Mouse (Mus musculus) limb, embryonic 11.5 days (tissue): ENCODE data around the gene Man1a2. TPM values are rescaled to one million over a fixed set of nuclear protein-coding genes. Genes with fewer than 3 reads are reported as not detected.

ENCODE experiments used
- ATAC-seq: fragments of 200-750 bp; cut with Nextera tagmentation; 2 replicates; pipeline ENCODE4 v1.8.0; 2017; ENCODE audit warnings: low read depth; ENCODE audit not compliant: insufficient number of reproducible peaks, low FRiP score, low TSS enrichment
- DNase-seq: peaks from one replicate; pipeline ENCODE4 v3.0.0-alpha.2; 2015; ENCODE audit warnings: low spot score
- H3K27ac ChIP-seq: fragments of 300-500 bp; sonication (generic); replicated peaks from 2 replicates; pipeline ENCODE4 v1.5.1; 2014; ENCODE audit warnings: low read depth, mild to moderate bottlenecking, low read length
- H3K27me3 ChIP-seq: fragments of 300-500 bp; sonication (generic); 2 replicates; pipeline ENCODE4 v1.6.1; 2014; ENCODE audit warnings: mild to moderate bottlenecking, low read length, mixed read lengths; ENCODE audit not compliant: control insufficient read depth, insufficient read depth
- H3K36me3 ChIP-seq: fragments of 300-500 bp; sonication (generic); 2 replicates; pipeline ENCODE4 v1.6.1; 2014; ENCODE audit warnings: mild to moderate bottlenecking, low read length, moderate library complexity, mixed read lengths; ENCODE audit not compliant: control insufficient read depth, insufficient read depth
- H3K4me1 ChIP-seq: fragments of 300-500 bp; sonication (generic); 2 replicates; pipeline ENCODE4 v1.6.1; 2014; ENCODE audit warnings: low read length, mixed read lengths; ENCODE audit not compliant: control insufficient read depth, insufficient read depth
- H3K4me2 ChIP-seq: fragments of 300-500 bp; sonication (generic); 2 replicates; pipeline ENCODE4 v1.6.1; 2014; ENCODE audit warnings: low read depth, mild to moderate bottlenecking, moderate library complexity; ENCODE audit not compliant: severe bottlenecking
- H3K4me3 ChIP-seq: fragments of 300-500 bp; sonication (generic); 2 replicates; pipeline ENCODE4 v1.5.1; 2014; ENCODE audit warnings: low read depth, low read length
- H3K9ac ChIP-seq: fragments of 300-500 bp; sonication (generic); 2 replicates; pipeline ENCODE4 v1.6.1; 2014; ENCODE audit warnings: mild to moderate bottlenecking, low read length
- H3K9me3 ChIP-seq: fragments of 300-500 bp; sonication (generic); 2 replicates; pipeline ENCODE4 v1.6.1; 2016; ENCODE audit warnings: low read length; ENCODE audit not compliant: control insufficient read depth
- WGBS: fragments of 180-500 bp; shearing (Covaris S2); extraction: QIAGEN DNeasy Blood & Tissue Kit; methylation state at CpG from one replicate; pipeline ENCODE4 v1.1.7; 2014; 5-methylcytosine and 5-hydroxymethylcytosine counted together
- polyA plus RNA-seq: library from polyadenylated mRNA; unstranded; fragments of >200 nt; fragmentation: Nextera tagmentation; extraction: Ambion mirVana; gene quantifications from 2 replicates; pipeline ENCODE4 v1.2.1, GENCODE M21; 2014

Gene Man1a2
- polyA plus RNA-seq, 1 experiment from 2014 or later = 84.3 TPM

- no peak overlapping the region for H3K4me2 ChIP-seq
- WGBS = 52% methylated on average over 15 of the region's 15 CpGs
- H3K27me3 ChIP-seq = no peaks in the 10 kb centered on the region
- 0 out of 2 replicates have a peak, but pooled peaks cover 5% of the 10 kb centered on the region for H3K4me1 ChIP-seq
- ATAC-seq (no peak), DNase-seq (no peak)
- 0 out of 2 replicates have a peak overlapping the region, but pooled peaks have one; percentile 11 for H3K27ac ChIP-seq
- H3K9ac ChIP-seq = no peak overlapping the region
- no peaks in the 10 kb centered on the region for H3K36me3 ChIP-seq
- no peaks in the 10 kb centered on the region for H3K9me3 ChIP-seq
- H3K4me3 ChIP-seq = no peak overlapping the region
These were observed 17.9 kb upstream of the Man1a2 start for GRCm38 (mm10) chr3:100702875-100703846.

DNA sequence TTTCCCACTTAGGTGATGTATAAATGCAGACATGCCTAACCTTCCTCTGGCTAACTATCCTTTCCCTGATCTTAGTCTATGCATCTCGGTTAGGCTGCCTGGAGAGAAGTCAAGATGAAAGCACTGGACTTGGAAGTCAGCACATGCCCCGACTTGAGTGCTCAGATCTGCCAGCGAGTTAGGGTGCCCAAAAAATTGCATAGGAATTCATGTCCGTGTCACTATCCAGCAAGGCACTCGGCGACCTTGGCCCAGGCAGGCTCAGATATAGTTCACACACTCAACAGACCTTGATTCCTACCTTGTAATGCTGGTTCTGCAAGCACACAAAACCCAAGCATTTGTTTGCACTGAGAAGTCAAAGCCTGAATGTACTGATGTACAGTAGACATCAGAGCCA lies 3.4 kb upstream of the Man1a2 start:
- no peak overlapping the region for H3K4me2 ChIP-seq
- H3K4me3 ChIP-seq = no peak overlapping the region
- ATAC-seq (no peak), DNase-seq (no peak)
- no peak overlapping the region for H3K27ac ChIP-seq
- H3K27me3 ChIP-seq = no peaks in the 10 kb centered on the region
- WGBS = 87% methylated on average over 6 of the region's 6 CpGs
- no peaks in the 10 kb centered on the region for H3K36me3 ChIP-seq
- H3K9ac ChIP-seq = no peak overlapping the region
- H3K4me1 ChIP-seq = no peaks in the 10 kb centered on the region
- no peaks in the 10 kb centered on the region for H3K9me3 ChIP-seq

DNA sequence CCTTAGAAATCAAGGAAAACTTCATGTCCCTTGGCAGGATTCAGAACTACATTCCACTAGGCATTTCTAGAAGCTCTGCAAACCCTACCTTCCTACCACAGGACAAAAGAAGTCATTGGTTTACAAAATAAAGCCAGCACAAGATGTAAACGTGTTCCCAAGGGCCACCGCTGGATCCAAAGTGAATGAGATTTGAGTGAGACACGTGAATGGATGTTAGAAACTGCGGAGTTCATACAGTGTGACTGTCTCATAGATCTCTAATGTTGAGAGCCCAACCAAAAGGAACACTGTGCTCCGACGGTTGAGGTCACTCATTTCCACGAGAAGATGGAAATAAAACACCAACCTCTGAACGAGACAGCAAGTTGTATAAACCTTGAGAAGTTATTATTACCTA lies 1.5 kb upstream of the Man1a2 start:
- Histone ChIP-seq H3K4me3 (no peak overlapping the region), H3K4me2 (no peak overlapping the region), H3K36me3 (no peaks in the 10 kb centered on the region), H3K9me3 (no peaks in the 10 kb centered on the region), H3K27me3 (no peaks in the 10 kb centered on the region), H3K9ac (no peak overlapping the region), H3K27ac (no peak overlapping the region), H3K4me1 (peaks cover 9% of the 10 kb centered on the region)
- no peak for DNase-seq
- 84% methylated on average over 8 of the region's 8 CpGs for WGBS
- ATAC-seq = no peak

- Histone ChIP-seq H3K4me3 (peak overlapping the region; percentile 88), H3K27me3 (no peaks in the 10 kb centered on the region), H3K4me2 (peak overlapping the region; percentile 90), H3K27ac (peak overlapping the region; percentile 94), H3K9ac (peak overlapping the region; percentile 93), H3K4me1 (peaks cover 12% of the 10 kb centered on the region), H3K9me3 (no peaks in the 10 kb centered on the region), H3K36me3 (no peaks in the 10 kb centered on the region)
- ATAC-seq = peak; percentile 86
- WGBS = 2% methylated on average over 30 of the region's 77 CpGs
- peak; percentile 77 for DNase-seq
These were observed 564 bp upstream of the Man1a2 start for GRCm38 (mm10) chr3:100685763-100686370.

DNA sequence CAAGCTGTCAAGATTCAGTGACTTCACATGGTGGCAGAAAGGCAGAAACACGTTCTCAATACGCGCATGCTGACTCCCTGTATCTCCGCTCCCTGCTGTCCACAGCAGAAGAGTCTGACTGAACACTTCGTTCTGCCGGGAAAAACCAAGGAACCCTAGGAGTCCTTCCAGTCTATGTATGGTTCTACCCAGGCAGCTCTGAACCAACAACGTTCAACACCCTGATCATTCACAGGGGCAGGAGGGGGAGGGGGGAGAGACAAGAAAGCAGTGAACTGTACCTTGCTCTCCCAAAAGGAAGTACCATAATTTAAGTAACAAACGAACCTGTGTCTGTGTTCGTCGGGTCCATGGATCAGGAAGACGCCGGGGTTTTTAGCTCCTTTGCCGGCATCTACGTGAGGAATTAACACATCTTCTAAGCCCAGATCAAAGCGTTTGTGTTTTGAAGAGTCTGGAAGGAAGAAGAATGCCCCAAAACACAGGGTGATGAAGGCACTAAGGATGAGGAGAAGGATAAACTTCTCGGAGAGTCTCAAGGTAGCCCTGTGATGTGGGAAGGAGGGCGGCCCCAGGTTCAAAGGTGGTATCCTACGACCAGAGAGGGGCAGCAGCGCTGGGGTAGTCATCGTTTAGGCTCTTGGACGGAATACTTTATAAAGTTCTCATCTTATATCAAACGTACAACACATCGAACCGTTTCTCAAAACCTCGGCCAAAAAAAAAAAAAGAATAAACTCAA lies 898 bp downstream of the Man1a2 start:
- no peaks in the 10 kb centered on the region for H3K9me3 ChIP-seq
- 0% methylated on average over 25 of the region's 25 CpGs for WGBS
- peaks cover 14% of the 10 kb centered on the region for H3K4me1 ChIP-seq
- H3K36me3 ChIP-seq = no peaks in the 10 kb centered on the region
- DNase-seq = no peak
- no peaks in the 10 kb centered on the region for H3K27me3 ChIP-seq
- peak overlapping the region; percentile 90 for H3K4me2 ChIP-seq
- H3K9ac ChIP-seq = peak overlapping the region; percentile 93
- no peak overlapping the region for H3K27ac ChIP-seq
- H3K4me3 ChIP-seq = peak overlapping the region; percentile 88
- ATAC-seq = no peak

DNA sequence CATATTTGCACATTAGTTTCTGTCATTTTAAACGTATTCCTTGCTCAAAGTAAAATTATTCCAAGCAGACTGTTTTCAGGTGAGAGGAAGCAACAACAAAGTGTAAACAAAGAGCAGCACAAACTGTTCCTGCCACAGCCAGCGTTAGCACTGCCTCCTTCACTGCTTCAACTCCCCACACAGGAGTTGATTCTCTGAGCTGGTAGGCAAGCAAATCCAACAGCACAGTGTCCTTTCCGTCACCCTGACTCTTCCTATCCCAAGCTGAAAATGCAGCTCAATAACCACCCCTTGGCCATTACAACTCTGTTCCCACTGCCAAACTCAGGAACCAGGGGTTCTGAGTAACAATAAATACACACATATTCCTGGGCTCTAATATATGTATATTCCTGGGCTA lies 2.5 kb downstream of the Man1a2 start:
- no peak overlapping the region for H3K27ac ChIP-seq
- peaks cover 14% of the 10 kb centered on the region for H3K4me1 ChIP-seq
- H3K4me2 ChIP-seq = peak overlapping the region; percentile 44
- H3K36me3 ChIP-seq = no peaks in the 10 kb centered on the region
- 17% methylated on average over 3 of the region's 3 CpGs for WGBS
- H3K9me3 ChIP-seq = no peaks in the 10 kb centered on the region
- ATAC-seq = no peak
- no peaks in the 10 kb centered on the region for H3K27me3 ChIP-seq
- peak overlapping the region; percentile 16 for H3K4me3 ChIP-seq
- H3K9ac ChIP-seq = no peak overlapping the region; the same call in 1 of the 2 replicates
- no peak for DNase-seq

GRCm38 (mm10) chr3:100682281-100682680 lies 3.0 kb downstream of the Man1a2 start:
- no peaks in the 10 kb centered on the region for H3K9me3 ChIP-seq
- H3K27ac ChIP-seq = no peak overlapping the region
- H3K4me2 ChIP-seq = peak overlapping the region; percentile 44; the same call in 1 of the 2 replicates
- WGBS = 50% methylated on average over 4 of the region's 4 CpGs
- H3K9ac ChIP-seq = no peak overlapping the region
- H3K27me3 ChIP-seq = no peaks in the 10 kb centered on the region
- ATAC-seq (no peak), DNase-seq (no peak)
- H3K4me1 ChIP-seq = peaks cover 14% of the 10 kb centered on the region
- H3K4me3 ChIP-seq = peak overlapping the region; percentile 16
- H3K36me3 ChIP-seq = no peaks in the 10 kb centered on the region
